8 mouse cellular contexts compared by ENCODE assay signal in the genomic region with DNA sequence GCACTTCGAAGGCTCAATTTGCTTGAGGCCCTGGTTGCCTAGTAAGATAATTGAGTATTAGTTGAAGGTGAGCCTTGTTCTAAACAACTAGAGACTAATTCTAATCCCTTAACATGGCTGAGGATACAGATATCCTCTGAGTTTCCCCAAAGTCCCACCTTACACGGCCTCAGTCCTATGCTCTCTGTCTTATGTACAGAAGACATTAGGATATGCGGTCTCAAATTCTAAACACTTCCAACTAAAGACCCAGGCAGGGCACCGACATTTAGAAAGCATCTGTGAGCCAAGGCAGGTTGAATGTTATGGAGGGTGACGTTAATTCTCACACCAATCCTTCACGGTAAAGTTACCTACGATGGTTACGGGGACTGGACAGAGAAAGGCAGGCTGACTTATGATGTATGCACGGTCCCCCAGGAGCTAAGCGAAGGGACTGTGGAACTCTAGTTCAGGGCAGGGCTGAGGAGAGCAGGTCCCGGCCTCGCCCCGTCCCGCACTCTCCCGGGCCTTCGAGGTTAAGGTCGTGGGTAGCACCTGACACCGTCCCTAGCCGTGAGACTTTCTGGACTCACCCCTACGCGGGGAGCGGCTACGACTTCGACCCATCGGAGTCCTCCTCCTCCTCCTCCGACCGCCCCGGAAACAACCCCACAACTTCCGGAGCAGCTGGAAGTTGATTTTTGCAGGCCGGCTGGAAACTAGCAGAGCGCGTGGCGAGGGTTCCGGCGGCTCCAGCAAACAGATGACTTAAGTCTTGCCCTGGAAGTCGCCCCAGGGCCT. TPM values are rescaled to one million over a fixed set of nuclear protein-coding genes. Genes with fewer than 3 reads are reported as not detected.
DNase-seq lines count a peak whose midpoint lies in the region; ATAC-seq and TF ChIP-seq lines count a peak whose summit lies in the region.

Snrnp27 (minus strand) TSS at position 651 of the 783 bp plus-strand sequence.

- 3% methylated on average over 36 of the region's 36 CpGs for WGBS in kidney, embryonic 14.5 days
- WGBS in limb, embryonic 15.5 days, result 3% methylated on average over 36 of the region's 36 CpGs

- peak; percentile 95 for DNase-seq in A20 (ENCODE audit: low read depth, low spot score)
- peak; percentile 83 to 90 for DNase-seq in heart, adult 9 months (ENCODE audit: low spot score in 2 of 2)
- peak; percentile 83 to 88 for DNase-seq in monocyte, adult 2 months (ENCODE audit: low read depth in 1 of 2, low spot score in 2 of 2)
- DNase-seq in spleen, postnatal 36 days (ENCODE audit: low spot score in 2 of 2), result peak; percentile 87 to 89

- ATAC-seq in kidney, embryonic 14.5 days (ENCODE audit: low FRiP score, low TSS enrichment), result peak; percentile 88
- ATAC-seq in limb, embryonic 15.5 days (ENCODE audit: insufficient number of reproducible peaks, low FRiP score, low TSS enrichment, low read depth), result peak; percentile 75; the same call in 1 of the 2 replicates

- no peak for TF ChIP-seq CTCF in bone marrow macrophage, adult 2 months (IDR thresholded peaks at IDR 0.05; ENCODE audit: low read depth, low read length)
- TF ChIP-seq CTCF in embryonic fibroblast, embryonic 13.5 days (IDR thresholded peaks at IDR 0.05; ENCODE audit: borderline replicate concordance, insufficient read depth, low read length), result no peak

- peak within 1 kb of the TSS; percentile 72 for H3K9ac ChIP-seq in kidney, embryonic 14.5 days (ENCODE audit: low read depth, low read length)
- H3K9ac ChIP-seq in limb, embryonic 15.5 days, result peak within 1 kb of the TSS; percentile 77

- peak within 1 kb of the TSS; percentile 67 for H3K4me3 ChIP-seq in bone marrow macrophage, adult 2 months (ENCODE audit: insufficient read depth, low read length)
- peak within 1 kb of the TSS; percentile 98 for H3K4me3 ChIP-seq in embryonic fibroblast, embryonic 13.5 days (ENCODE audit: insufficient read depth, low read length)
- peak within 1 kb of the TSS; percentile 66 for H3K4me3 ChIP-seq in kidney, embryonic 14.5 days (ENCODE audit: low read length)
- H3K4me3 ChIP-seq in limb, embryonic 15.5 days, result peak within 1 kb of the TSS; percentile 74

- TF ChIP-seq POLR2A in bone marrow macrophage, adult 2 months (IDR thresholded peaks at IDR 0.05; ENCODE audit: borderline replicate concordance, low read depth, low read length), result no peak
- peak; percentile 87 for TF ChIP-seq POLR2A in embryonic fibroblast, embryonic 13.5 days (IDR thresholded peaks at IDR 0.05; ENCODE audit: low read depth, low read length)

- H3K27me3 ChIP-seq in kidney, embryonic 14.5 days (ENCODE audit: control insufficient read depth, insufficient read depth, low read length), result no peaks in the 10 kb centered on the region
- H3K27me3 ChIP-seq in limb, embryonic 15.5 days, result no peaks in the 10 kb centered on the region

- H3K4me1 ChIP-seq in bone marrow macrophage, adult 2 months (ENCODE audit: control insufficient read depth, insufficient read depth, low read length), result peaks cover 6% of the 10 kb centered on the region; the same call in 1 of the 2 replicates
- peaks cover 2% of the 10 kb centered on the region for H3K4me1 ChIP-seq in embryonic fibroblast, embryonic 13.5 days (ENCODE audit: control insufficient read depth, insufficient read depth, low read length)
- peaks cover 6% of the 10 kb centered on the region; the same call in 1 of the 2 replicates for H3K4me1 ChIP-seq in kidney, embryonic 14.5 days (ENCODE audit: control insufficient read depth, insufficient read depth, low read length)
- H3K4me1 ChIP-seq in limb, embryonic 15.5 days, result peaks cover 11% of the 10 kb centered on the region

- H3K36me3 ChIP-seq in kidney, embryonic 14.5 days (ENCODE audit: control insufficient read depth, insufficient read depth, low read length), result peaks cover 37% of the 10 kb centered on the region
- H3K36me3 ChIP-seq in limb, embryonic 15.5 days, result peaks cover 36% of the 10 kb centered on the region

- H3K27ac ChIP-seq in bone marrow macrophage, adult 2 months (ENCODE audit: insufficient read depth, low read depth, low read length), result peak within 1 kb of the TSS; percentile 62
- peak within 1 kb of the TSS; percentile 30; the same call in 1 of the 2 replicates for H3K27ac ChIP-seq in embryonic fibroblast, embryonic 13.5 days (ENCODE audit: insufficient read depth, low read length)
- H3K27ac ChIP-seq in kidney, embryonic 14.5 days (ENCODE audit: low read depth, low read length), result no peak within 1 kb of the TSS; the same call in 1 of the 2 replicates
- peak within 1 kb of the TSS; percentile 80 for H3K27ac ChIP-seq in limb, embryonic 15.5 days

- peak within 1 kb of the TSS; percentile 70 for H3K4me2 ChIP-seq in kidney, embryonic 14.5 days (replicated peaks; ENCODE audit: low read depth, low read length)
- peak within 1 kb of the TSS; percentile 56 for H3K4me2 ChIP-seq in limb, embryonic 15.5 days

- no peaks in the 10 kb centered on the region for H3K9me3 ChIP-seq in kidney, embryonic 14.5 days (ENCODE audit: control insufficient read depth, low read length)
- no peaks in the 10 kb centered on the region for H3K9me3 ChIP-seq in limb, embryonic 15.5 days

RNA-seq across cellular contexts. Expression of gene Snrnp27, which starts in this region (rescaled TPM):
- polyA plus RNA-seq in bone marrow macrophage, adult 2 months (2012; ENCODE audit: insufficient read depth, insufficient read length, missing spikeins), result 63.4 and 72.7 TPM in 2 replicates
- 64.1 and 65.6 TPM in 2 replicates for polyA plus RNA-seq in embryonic fibroblast, embryonic 13.5 days (2011; ENCODE audit: insufficient read length, low read depth, missing spikeins)
- 125 and 142 TPM in 2 replicates for polyA plus RNA-seq in kidney, embryonic 14.5 days (2014; fragmentation: Nextera tagmentation; extraction: Ambion mirVana)
- 103 and 108 TPM in 2 replicates for polyA plus RNA-seq in limb, embryonic 15.5 days (2015; fragmentation: Nextera tagmentation; extraction: Ambion mirVana)
